Comparison of ENCODE assay signal across 8 mouse cellular contexts in the genomic region with DNA sequence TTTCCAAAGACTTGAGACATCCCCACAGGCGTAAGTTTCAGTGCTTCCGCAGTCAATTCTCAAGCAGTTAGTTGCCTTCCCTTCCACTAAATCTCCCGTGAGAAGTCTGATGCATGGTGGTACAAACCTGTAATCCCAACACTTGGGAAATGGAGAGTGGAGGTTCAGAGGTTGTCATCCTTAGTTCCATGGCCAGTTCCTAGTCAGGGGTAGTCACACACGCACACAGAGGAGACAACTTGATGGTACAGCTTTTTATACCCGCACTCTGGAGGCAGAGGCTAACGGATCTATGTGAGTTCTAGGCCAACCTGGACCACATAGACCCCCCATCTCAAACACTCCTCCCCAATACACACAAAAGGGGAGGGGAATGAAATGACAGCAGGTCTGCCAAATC. TPM values are rescaled to one million over a fixed set of nuclear protein-coding genes. Genes with fewer than 3 reads are reported as not detected.
DNase-seq lines count a peak whose midpoint lies in the region; ATAC-seq and TF ChIP-seq lines count a peak whose summit lies in the region.

No protein-coding gene starts in this region.

- peak overlapping the region; percentile 72 for H3K4me3 ChIP-seq in lung, postnatal 0 days (ENCODE audit: low read depth, low read length)
- H3K4me3 ChIP-seq in forebrain, embryonic 10.5 days, result peak overlapping the region; percentile 89
- peak overlapping the region; percentile 86 for H3K4me3 ChIP-seq in liver, embryonic 11.5 days (ENCODE audit: low read depth, low read length)
- H3K4me3 ChIP-seq in stomach, embryonic 16.5 days (replicated peaks; ENCODE audit: low read length), result peak overlapping the region; percentile 91

- peaks cover 33% of the 10 kb centered on the region for H3K4me1 ChIP-seq in lung, postnatal 0 days (ENCODE audit: insufficient read depth, low read depth, low read length)
- peaks cover 69% of the 10 kb centered on the region for H3K4me1 ChIP-seq in forebrain, embryonic 10.5 days
- H3K4me1 ChIP-seq in liver, embryonic 11.5 days (replicated peaks; ENCODE audit: control insufficient read depth, insufficient read depth, low read length), result peaks cover 38% of the 10 kb centered on the region
- peaks cover 45% of the 10 kb centered on the region for H3K4me1 ChIP-seq in stomach, embryonic 16.5 days (ENCODE audit: control insufficient read depth, insufficient read depth, low read length)

- peak overlapping the region; percentile 82 for H3K4me2 ChIP-seq in lung, postnatal 0 days (replicated peaks; ENCODE audit: low read depth, low read length)
- H3K4me2 ChIP-seq in liver, embryonic 11.5 days, result peak overlapping the region; percentile 87
- H3K4me2 ChIP-seq in stomach, embryonic 16.5 days (ENCODE audit: low read depth, low read length), result peak overlapping the region; percentile 76

- peak overlapping the region; percentile 92 for H3K27ac ChIP-seq in lung, postnatal 0 days (ENCODE audit: low read length)
- peak overlapping the region; percentile 94 for H3K27ac ChIP-seq in forebrain, embryonic 10.5 days
- peak overlapping the region; percentile 66 for H3K27ac ChIP-seq in liver, embryonic 11.5 days (ENCODE audit: low read depth, low read length)
- H3K27ac ChIP-seq in stomach, embryonic 16.5 days (ENCODE audit: low read length), result peak overlapping the region; percentile 92

- TF ChIP-seq CTCF in lung, postnatal 0 days (IDR thresholded peaks at IDR 0.05), result no peak

- H3K9me3 ChIP-seq in lung, postnatal 0 days (ENCODE audit: low read length), result no peaks in the 10 kb centered on the region
- H3K9me3 ChIP-seq in forebrain, embryonic 10.5 days, result no peaks in the 10 kb centered on the region
- no peaks in the 10 kb centered on the region for H3K9me3 ChIP-seq in liver, embryonic 11.5 days (ENCODE audit: control insufficient read depth, low read length)
- no peaks in the 10 kb centered on the region for H3K9me3 ChIP-seq in stomach, embryonic 16.5 days (replicated peaks; ENCODE audit: control insufficient read depth, low read length)

- no peak for TF ChIP-seq EP300 in lung, postnatal 0 days (IDR thresholded peaks at IDR 0.05)

- peak overlapping the region; percentile 85 for H3K9ac ChIP-seq in lung, postnatal 0 days (replicated peaks; ENCODE audit: low read depth)
- H3K9ac ChIP-seq in liver, embryonic 11.5 days (ENCODE audit: low read depth, low read length), result peak overlapping the region; percentile 81
- peak overlapping the region; percentile 91 for H3K9ac ChIP-seq in stomach, embryonic 16.5 days (ENCODE audit: low read length)

- H3K27me3 ChIP-seq in lung, postnatal 0 days (replicated peaks; ENCODE audit: insufficient read depth, low read length), result no peaks in the 10 kb centered on the region
- no peaks in the 10 kb centered on the region for H3K27me3 ChIP-seq in forebrain, embryonic 10.5 days (ENCODE audit: poor library complexity, severe bottlenecking)
- H3K27me3 ChIP-seq in liver, embryonic 11.5 days (replicated peaks; ENCODE audit: control insufficient read depth, insufficient read depth, low read length), result no peaks in the 10 kb centered on the region
- no peaks in the 10 kb centered on the region for H3K27me3 ChIP-seq in stomach, embryonic 16.5 days (ENCODE audit: control insufficient read depth, insufficient read depth, low read length)

- no peaks in the 10 kb centered on the region for H3K36me3 ChIP-seq in lung, postnatal 0 days (ENCODE audit: insufficient read depth, low read length)
- 0 out of 2 replicates have a peak, but pooled peaks cover 3% of the 10 kb centered on the region for H3K36me3 ChIP-seq in forebrain, embryonic 10.5 days (replicated peaks)
- no peaks in the 10 kb centered on the region for H3K36me3 ChIP-seq in liver, embryonic 11.5 days (ENCODE audit: control insufficient read depth, insufficient read depth, low read length)
- H3K36me3 ChIP-seq in stomach, embryonic 16.5 days (ENCODE audit: control insufficient read depth, insufficient read depth, low read length), result no peaks in the 10 kb centered on the region

- peak; percentile 0; the same call in 1 of the 2 replicates for ATAC-seq in lung, postnatal 0 days
- no peak for ATAC-seq in liver, embryonic 11.5 days (replicated peaks; ENCODE audit: low FRiP score)
- ATAC-seq in stomach, embryonic 16.5 days (ENCODE audit: insufficient read depth, low FRiP score), result no peak

- no peak for DNase-seq in lung, postnatal 0 days (ENCODE audit: low spot score)
- no peak for DNase-seq in lung, postnatal 10 days
- DNase-seq in forebrain, embryonic 10.5 days (ENCODE audit: extremely low spot score, low spot score), result no peak
- DNase-seq in liver, embryonic 11.5 days (ENCODE audit: low spot score), result no peak
- DNase-seq in urinary bladder, postnatal 4 days (ENCODE audit: low spot score in 2 of 2), result no peak
- DNase-seq in adrenal gland, adult 18-20 months (ENCODE audit: low spot score in 2 of 2), result no peak
- no peak for DNase-seq in adrenal gland, adult 2 months

- WGBS in lung, postnatal 0 days, result 15% methylated on average over 6 of the region's 6 CpGs
- 20% methylated on average over 6 of the region's 6 CpGs for WGBS in forebrain, embryonic 10.5 days
- 20% methylated on average over 6 of the region's 6 CpGs for WGBS in liver, embryonic 11.5 days
- 9% methylated on average over 6 of the region's 6 CpGs for WGBS in stomach, embryonic 16.5 days

RNA-seq across cellular contexts. Expression of gene Itpkc, which starts 0.4 kb away (rescaled TPM):
- polyA plus RNA-seq in lung, postnatal 0 days (2015; fragmentation: Nextera tagmentation; extraction: Ambion mirVana), result 2.9 and 4.1 TPM in 2 replicates
- polyA plus RNA-seq in forebrain, embryonic 10.5 days (2016; fragmentation: Nextera tagmentation; extraction: Ambion mirVana), result 4.4 and 5.3 TPM in 2 replicates
- 3.5 and 4.8 TPM in 2 replicates for polyA plus RNA-seq in liver, embryonic 11.5 days (2014; fragmentation: Nextera tagmentation; extraction: Ambion mirVana)
- 10.3 and 11.0 TPM in 2 replicates for polyA plus RNA-seq in stomach, embryonic 16.5 days (2015; fragmentation: Nextera tagmentation; extraction: Ambion mirVana)
- 10 to 100 TPM; 14.5 to 17.9 TPM for total RNA-seq in adrenal gland, adult 18-20 months (2021)
- total RNA-seq in adrenal gland, adult 2 months (2021), result 10 to 100 TPM; 12.7 to 15.5 TPM
- 10.1 and 10.6 TPM in 2 replicates for polyA plus RNA-seq in adrenal gland, adult 2 months (2012; rRNA removed)

RNA-seq across cellular contexts. Expression of gene Coq8b, which starts 4.0 kb away (rescaled TPM):
- 21.3 and 23.6 TPM in 2 replicates for polyA plus RNA-seq in lung, postnatal 0 days (2015; fragmentation: Nextera tagmentation; extraction: Ambion mirVana)
- polyA plus RNA-seq in forebrain, embryonic 10.5 days (2016; fragmentation: Nextera tagmentation; extraction: Ambion mirVana), result 24.1 and 24.4 TPM in 2 replicates
- 16.6 and 18.7 TPM in 2 replicates for polyA plus RNA-seq in liver, embryonic 11.5 days (2014; fragmentation: Nextera tagmentation; extraction: Ambion mirVana)
- polyA plus RNA-seq in stomach, embryonic 16.5 days (2015; fragmentation: Nextera tagmentation; extraction: Ambion mirVana), result 26.4 TPM in 2 replicates
- 10 to 100 TPM; 38.2 to 68.0 TPM for total RNA-seq in adrenal gland, adult 18-20 months (2021)
- total RNA-seq in adrenal gland, adult 2 months (2021), result 10 to 100 TPM; 49.7 to 64.4 TPM
- polyA plus RNA-seq in adrenal gland, adult 2 months (2012; rRNA removed), result 175 and 219 TPM in 2 replicates

RNA-seq across cellular contexts. Expression of gene Numbl, which starts 29.4 kb away (rescaled TPM):
- 11.6 and 11.7 TPM in 2 replicates for polyA plus RNA-seq in lung, postnatal 0 days (2015; fragmentation: Nextera tagmentation; extraction: Ambion mirVana)
- polyA plus RNA-seq in forebrain, embryonic 10.5 days (2016; fragmentation: Nextera tagmentation; extraction: Ambion mirVana), result 13.6 and 15.6 TPM in 2 replicates
- polyA plus RNA-seq in liver, embryonic 11.5 days (2014; fragmentation: Nextera tagmentation; extraction: Ambion mirVana), result 3.6 TPM in 2 replicates
- 13.7 and 15.8 TPM in 2 replicates for polyA plus RNA-seq in stomach, embryonic 16.5 days (2015; fragmentation: Nextera tagmentation; extraction: Ambion mirVana)
- total RNA-seq in adrenal gland, adult 18-20 months (2021), result 1 to 10 TPM; 6.8 to 7.7 TPM
- total RNA-seq in adrenal gland, adult 2 months (2021), result 10 to 100 TPM in 1 of 2 experiments, 1 to 10 TPM in 1; 5.2 to 13.3 TPM
- 37.2 and 48.0 TPM in 2 replicates for polyA plus RNA-seq in adrenal gland, adult 2 months (2012; rRNA removed)

RNA-seq across cellular contexts. Expression of gene Snrpa, which starts 32.8 kb away (rescaled TPM):
- 69.7 and 75.8 TPM in 2 replicates for polyA plus RNA-seq in lung, postnatal 0 days (2015; fragmentation: Nextera tagmentation; extraction: Ambion mirVana)
- polyA plus RNA-seq in forebrain, embryonic 10.5 days (2016; fragmentation: Nextera tagmentation; extraction: Ambion mirVana), result 418 and 425 TPM in 2 replicates
- 282 and 294 TPM in 2 replicates for polyA plus RNA-seq in liver, embryonic 11.5 days (2014; fragmentation: Nextera tagmentation; extraction: Ambion mirVana)
- 184 and 213 TPM in 2 replicates for polyA plus RNA-seq in stomach, embryonic 16.5 days (2015; fragmentation: Nextera tagmentation; extraction: Ambion mirVana)
- 10 to 100 TPM; 65.7 to 67.2 TPM for total RNA-seq in adrenal gland, adult 18-20 months (2021)
- total RNA-seq in adrenal gland, adult 2 months (2021), result 10 to 100 TPM; 72.5 to 93.0 TPM
- 223 and 231 TPM in 2 replicates for polyA plus RNA-seq in adrenal gland, adult 2 months (2012; rRNA removed)

RNA-seq across cellular contexts. Expression of gene BC024978, which starts 33.3 kb away (rescaled TPM):
- polyA plus RNA-seq in lung, postnatal 0 days (2015; fragmentation: Nextera tagmentation; extraction: Ambion mirVana), result 2.5 TPM in 2 replicates
- polyA plus RNA-seq in forebrain, embryonic 10.5 days (2016; fragmentation: Nextera tagmentation; extraction: Ambion mirVana), result 4.1 and 4.3 TPM in 2 replicates
- polyA plus RNA-seq in liver, embryonic 11.5 days (2014; fragmentation: Nextera tagmentation; extraction: Ambion mirVana), result 2.5 and 2.8 TPM in 2 replicates
- polyA plus RNA-seq in stomach, embryonic 16.5 days (2015; fragmentation: Nextera tagmentation; extraction: Ambion mirVana), result 3.2 TPM in 2 replicates
- 10 to 100 TPM; 23.7 to 24.0 TPM for total RNA-seq in adrenal gland, adult 18-20 months (2021)
- total RNA-seq in adrenal gland, adult 2 months (2021), result 10 to 100 TPM; 21.6 to 24.9 TPM
- polyA plus RNA-seq in adrenal gland, adult 2 months (2012; rRNA removed), result 24.9 and 25.2 TPM in 2 replicates
